8 mouse cellular contexts compared by ENCODE assay signal in genomic region chr11:84918425-84918824, GRCm38 (mm10). TPM values are rescaled to one million over a fixed set of nuclear protein-coding genes. Genes with fewer than 3 reads are reported as not detected.
A peak's percentile ranks its signal among the peaks of the same experiment; 100 is the strongest.
DNase-seq lines count a peak whose midpoint lies in the region; ATAC-seq and TF ChIP-seq lines count a peak whose summit lies in the region.

No protein-coding gene starts in this region.

- 6% methylated on average over 16 of the region's 16 CpGs for WGBS in forebrain, embryonic 13.5 days
- 3% methylated on average over 16 of the region's 16 CpGs for WGBS in large intestine, adult 2 months
- WGBS in liver, postnatal 0 days (ENCODE audit: insufficient replicate concordance) = 7% methylated on average over 16 of the region's 16 CpGs
- WGBS in neural tube, embryonic 14.5 days = 5% methylated on average over 16 of the region's 16 CpGs

- no peaks in the 10 kb centered on the region for H3K27me3 ChIP-seq in ES-Bruce4 (ENCODE audit: control insufficient read depth, insufficient read depth, low read length, poor library complexity, severe bottlenecking)
- no peaks in the 10 kb centered on the region for H3K27me3 ChIP-seq in forebrain, embryonic 13.5 days
- no peaks in the 10 kb centered on the region for H3K27me3 ChIP-seq in liver, postnatal 0 days (ENCODE audit: insufficient read depth, low read length)
- H3K27me3 ChIP-seq in neural tube, embryonic 14.5 days (ENCODE audit: control insufficient read depth, insufficient read depth, low read length) = no peaks in the 10 kb centered on the region

- intact Hi-C loops in heart, postnatal 10 days (cut with DNase I) = loop anchor here (1.0 to 10.0 kb wide), 5 partner anchors 60 to 396 kb away; partner anchors contain the start of gene Ppm1d

- H3K9me3 ChIP-seq in ES-Bruce4 (replicated peaks; ENCODE audit: control insufficient read depth, insufficient read depth, low read length, poor library complexity, severe bottlenecking) = no peaks in the 10 kb centered on the region
- H3K9me3 ChIP-seq in forebrain, embryonic 13.5 days (replicated peaks) = no peaks in the 10 kb centered on the region
- H3K9me3 ChIP-seq in liver, postnatal 0 days (ENCODE audit: low read length) = no peaks in the 10 kb centered on the region
- no peaks in the 10 kb centered on the region for H3K9me3 ChIP-seq in neural tube, embryonic 14.5 days (ENCODE audit: control insufficient read depth, low read length)

- DNase-seq in c-Kit-positive CD71-positive TER-119-negative erythroid progenitor cells, embryonic 14.5 days (ENCODE audit: low read depth) = peak; percentile 82
- DNase-seq in heart, postnatal 10 days = peak; percentile 83 to 93
- peak; percentile 35 for DNase-seq in large intestine, adult 2 months (ENCODE audit: low read depth, low spot score)
- DNase-seq in liver, postnatal 0 days = peak; percentile 93
- DNase-seq in testis, postnatal 10 days (ENCODE audit: low spot score) = peak; percentile 95

- H3K27ac ChIP-seq in ES-Bruce4 (ENCODE audit: insufficient read depth, low read length) = no peak overlapping the region
- H3K27ac ChIP-seq in forebrain, embryonic 13.5 days = no peak overlapping the region
- H3K27ac ChIP-seq in liver, postnatal 0 days (ENCODE audit: low read depth) = no peak overlapping the region
- H3K27ac ChIP-seq in neural tube, embryonic 14.5 days (ENCODE audit: low read depth, low read length) = no peak overlapping the region

- peak; percentile 94 for TF ChIP-seq CTCF in ES-Bruce4 (IDR thresholded peaks at IDR 0.05; ENCODE audit: low read depth, low read length)
- peak; percentile 97 for TF ChIP-seq CTCF in liver, postnatal 0 days (IDR thresholded peaks at IDR 0.05; ENCODE audit: low read depth)

- no peak for TF ChIP-seq POLR2A in ES-Bruce4 (IDR thresholded peaks at IDR 0.05; ENCODE audit: insufficient read depth, low read length)

- H3K9ac ChIP-seq in ES-Bruce4 (ENCODE audit: low read depth, poor library complexity, severe bottlenecking) = 0 out of 2 replicates have a peak overlapping the region, but pooled peaks have one; percentile 31
- H3K9ac ChIP-seq in forebrain, embryonic 13.5 days = no peak overlapping the region
- H3K9ac ChIP-seq in liver, postnatal 0 days (replicated peaks) = no peak overlapping the region
- 0 out of 2 replicates have a peak overlapping the region, but pooled peaks have one; percentile 2 for H3K9ac ChIP-seq in neural tube, embryonic 14.5 days (replicated peaks; ENCODE audit: low read depth, low read length)

- H3K4me2 ChIP-seq in forebrain, embryonic 13.5 days = peak overlapping the region; percentile 38
- H3K4me2 ChIP-seq in liver, postnatal 0 days (ENCODE audit: low read depth, low read length) = peak overlapping the region; percentile 58
- H3K4me2 ChIP-seq in neural tube, embryonic 14.5 days (ENCODE audit: low read depth, low read length) = peak overlapping the region; percentile 19; the same call in 1 of the 2 replicates

- TF ChIP-seq EP300 in ES-Bruce4 (IDR thresholded peaks at IDR 0.05; ENCODE audit: insufficient read depth, low read depth, low read length) = 0 out of 2 replicates have a peak, but pooled peaks have one; percentile 20
- no peak for TF ChIP-seq EP300 in liver, postnatal 0 days (IDR thresholded peaks at IDR 0.05; ENCODE audit: low read depth)

- ATAC-seq in forebrain, embryonic 13.5 days = peak; percentile 83
- peak; percentile 78 for ATAC-seq in liver, postnatal 0 days
- ATAC-seq in neural tube, embryonic 14.5 days (ENCODE audit: low read depth) = peak; percentile 88; the same call in 1 of the 2 replicates

- H3K4me3 ChIP-seq in ES-Bruce4 (ENCODE audit: low read depth, low read length) = no peak overlapping the region
- no peak overlapping the region for H3K4me3 ChIP-seq in forebrain, embryonic 13.5 days
- H3K4me3 ChIP-seq in liver, postnatal 0 days (ENCODE audit: low read depth, low read length) = no peak overlapping the region
- no peak overlapping the region for H3K4me3 ChIP-seq in neural tube, embryonic 14.5 days (ENCODE audit: low read depth, low read length)

- no peaks in the 10 kb centered on the region for H3K4me1 ChIP-seq in ES-Bruce4 (ENCODE audit: control insufficient read depth, insufficient read depth, low read length)
- peaks cover 20% of the 10 kb centered on the region for H3K4me1 ChIP-seq in forebrain, embryonic 13.5 days
- peaks cover 16% of the 10 kb centered on the region for H3K4me1 ChIP-seq in liver, postnatal 0 days (ENCODE audit: insufficient read depth)
- peaks cover 6% of the 10 kb centered on the region; the same call in 1 of the 2 replicates for H3K4me1 ChIP-seq in neural tube, embryonic 14.5 days (ENCODE audit: control insufficient read depth, insufficient read depth, low read length)

- H3K36me3 ChIP-seq in ES-Bruce4 (ENCODE audit: control insufficient read depth, insufficient read depth, low read length, poor library complexity, severe bottlenecking) = peaks cover 6% of the 10 kb centered on the region; the same call in 1 of the 2 replicates
- peaks cover 4% of the 10 kb centered on the region for H3K36me3 ChIP-seq in forebrain, embryonic 13.5 days (ENCODE audit: poor library complexity, severe bottlenecking)
- H3K36me3 ChIP-seq in liver, postnatal 0 days (replicated peaks; ENCODE audit: insufficient read depth, low read length) = peaks cover 3% of the 10 kb centered on the region; the same call in 1 of the 2 replicates
- no peaks in the 10 kb centered on the region for H3K36me3 ChIP-seq in neural tube, embryonic 14.5 days (ENCODE audit: control insufficient read depth, insufficient read depth, low read length)

RNA-seq across cellular contexts. Expression of gene Znhit3, which starts 2.3 kb away (rescaled TPM):
- polyA plus RNA-seq in ES-Bruce4 (2011; ENCODE audit: insufficient read depth, insufficient read length, low read depth, missing spikeins) = 37.0 and 39.6 TPM in 2 replicates
- polyA plus RNA-seq in forebrain, embryonic 13.5 days (2015; fragmentation: Nextera tagmentation; extraction: Ambion mirVana) = 75.3 and 76.3 TPM in 2 replicates
- 1 to 10 TPM; 9.5 TPM for total RNA-seq in heart, postnatal 10 days (2021)
- 14.2 and 14.5 TPM in 2 replicates for polyA plus RNA-seq in large intestine, adult 2 months (2012; rRNA removed)
- polyA plus RNA-seq in liver, postnatal 0 days (2015; fragmentation: Nextera tagmentation; extraction: Ambion mirVana) = 20.1 and 21.8 TPM in 2 replicates
- 70.9 and 86.2 TPM in 2 replicates for polyA plus RNA-seq in neural tube, embryonic 14.5 days (2014; fragmentation: Nextera tagmentation; extraction: Ambion mirVana)

RNA-seq across cellular contexts. Expression of gene Pigw, which starts 38.3 kb away (rescaled TPM):
- polyA plus RNA-seq in ES-Bruce4 (2011; ENCODE audit: insufficient read depth, insufficient read length, low read depth, missing spikeins) = 10.8 and 11.2 TPM in 2 replicates
- polyA plus RNA-seq in forebrain, embryonic 13.5 days (2015; fragmentation: Nextera tagmentation; extraction: Ambion mirVana) = 2.3 and 2.9 TPM in 2 replicates
- 1 to 10 TPM; 5.5 to 6.7 TPM for total RNA-seq in heart, postnatal 10 days (2021)
- 2.5 and 2.8 TPM in 2 replicates for polyA plus RNA-seq in large intestine, adult 2 months (2012; rRNA removed)
- 1.3 and 1.4 TPM in 2 replicates for polyA plus RNA-seq in liver, postnatal 0 days (2015; fragmentation: Nextera tagmentation; extraction: Ambion mirVana)
- polyA plus RNA-seq in neural tube, embryonic 14.5 days (2014; fragmentation: Nextera tagmentation; extraction: Ambion mirVana) = 2.8 and 2.9 TPM in 2 replicates

RNA-seq across cellular contexts. Expression of gene Myo19, which starts 38.5 kb away (rescaled TPM):
- polyA plus RNA-seq in ES-Bruce4 (2011; ENCODE audit: insufficient read depth, insufficient read length, low read depth, missing spikeins) = 19.0 and 19.5 TPM in 2 replicates
- 5.8 and 6.3 TPM in 2 replicates for polyA plus RNA-seq in forebrain, embryonic 13.5 days (2015; fragmentation: Nextera tagmentation; extraction: Ambion mirVana)
- total RNA-seq in heart, postnatal 10 days (2021) = 10 to 100 TPM; 10.5 to 10.9 TPM
- polyA plus RNA-seq in large intestine, adult 2 months (2012; rRNA removed) = 19.2 and 22.6 TPM in 2 replicates
- polyA plus RNA-seq in liver, postnatal 0 days (2015; fragmentation: Nextera tagmentation; extraction: Ambion mirVana) = 1.7 and 1.8 TPM in 2 replicates
- polyA plus RNA-seq in neural tube, embryonic 14.5 days (2014; fragmentation: Nextera tagmentation; extraction: Ambion mirVana) = 6.4 and 6.9 TPM in 2 replicates

RNA-seq across cellular contexts. Expression of gene Car4, which starts 39.2 kb away (rescaled TPM):
- polyA plus RNA-seq in ES-Bruce4 (2011; ENCODE audit: insufficient read depth, insufficient read length, low read depth, missing spikeins) = 277 and 320 TPM in 2 replicates
- 1.2 and 2.0 TPM in 2 replicates for polyA plus RNA-seq in forebrain, embryonic 13.5 days (2015; fragmentation: Nextera tagmentation; extraction: Ambion mirVana)
- 10 to 100 TPM; 46.9 to 55.9 TPM for total RNA-seq in heart, postnatal 10 days (2021)
- 155 and 175 TPM in 2 replicates for polyA plus RNA-seq in large intestine, adult 2 months (2012; rRNA removed)
- not detected in 2 replicates for polyA plus RNA-seq in liver, postnatal 0 days (2015; fragmentation: Nextera tagmentation; extraction: Ambion mirVana)
- 3.8 and 4.7 TPM in 2 replicates for polyA plus RNA-seq in neural tube, embryonic 14.5 days (2014; fragmentation: Nextera tagmentation; extraction: Ambion mirVana)

RNA-seq across cellular contexts. Expression of gene Ggnbp2, which starts 47.8 kb away (rescaled TPM):
- polyA plus RNA-seq in ES-Bruce4 (2011; ENCODE audit: insufficient read depth, insufficient read length, low read depth, missing spikeins) = 86.0 and 89.8 TPM in 2 replicates
- polyA plus RNA-seq in forebrain, embryonic 13.5 days (2015; fragmentation: Nextera tagmentation; extraction: Ambion mirVana) = 66.5 and 68.5 TPM in 2 replicates
- total RNA-seq in heart, postnatal 10 days (2021) = 10 to 100 TPM; 54.5 to 62.1 TPM
- polyA plus RNA-seq in large intestine, adult 2 months (2012; rRNA removed) = 34.0 and 65.6 TPM in 2 replicates
- 44.7 and 56.3 TPM in 2 replicates for polyA plus RNA-seq in liver, postnatal 0 days (2015; fragmentation: Nextera tagmentation; extraction: Ambion mirVana)
- 74.7 and 85.7 TPM in 2 replicates for polyA plus RNA-seq in neural tube, embryonic 14.5 days (2014; fragmentation: Nextera tagmentation; extraction: Ambion mirVana)

Comparison
In these comparisons a context has a peak if more than half of its experiments do, and no peak if none do; other contexts are left out.
1. H3K9ac ChIP-seq: peak in ES-Bruce4 (single experiment) and neural tube, embryonic 14.5 days (single experiment); none in forebrain, embryonic 13.5 days (single experiment) and liver, postnatal 0 days (single experiment).
2. DNase-seq: peak in every context shown above with its lines; median percentile 95 in testis, postnatal 10 days; 93 in liver, postnatal 0 days; 88 in heart, postnatal 10 days; 82 in c-Kit-positive CD71-positive TER-119-negative erythroid progenitor cells, embryonic 14.5 days; 35 in large intestine, adult 2 months.
3. Peak in every context shown above with its lines, with median percentiles within 50 percentile points of each other: ATAC-seq and H3K4me2 ChIP-seq.